Mouse (Mus musculus) kidney, adult 2 months (tissue): ENCODE measurements around the gene Atrnl1. TPM values are rescaled to one million over a fixed set of nuclear protein-coding genes. Genes with fewer than 3 reads are reported as not detected.

ENCODE experiments used
- DNase-seq: peaks from one replicate; pipeline ENCODE4 v3.0.0; 2021
- H3K27ac ChIP-seq: fragments of 200-500 bp; 2 replicates; pipeline ENCODE4 v1.5.1; 2012; ENCODE audit warnings: low read depth, low read length, control low read depth, inconsistent platforms; ENCODE audit not compliant: insufficient read depth
- H3K27me3 ChIP-seq: fragments of 200-500 bp; replicated peaks from 2 replicates; pipeline ENCODE4 v1.6.1; 2012; ENCODE audit warnings: mild to moderate bottlenecking, moderate library complexity, low read length, inconsistent platforms; ENCODE audit not compliant: control insufficient read depth, insufficient read depth
- H3K36me3 ChIP-seq: fragments of 200-500 bp; 2 replicates; pipeline ENCODE4 v1.6.1; 2012; ENCODE audit warnings: mild to moderate bottlenecking, moderate library complexity, low read length, inconsistent platforms; ENCODE audit not compliant: control insufficient read depth, insufficient read depth
- H3K4me1 ChIP-seq: fragments of 200-500 bp; 2 replicates; pipeline ENCODE4 v1.6.1; 2011; ENCODE audit warnings: low read length; ENCODE audit not compliant: control insufficient read depth, insufficient read depth
- H3K4me3 ChIP-seq: fragments of 200-500 bp; 2 replicates; pipeline ENCODE4 v1.5.1; 2011; ENCODE audit warnings: mild to moderate bottlenecking, low read depth, low read length, control low read depth; ENCODE audit not compliant: insufficient read depth
- CTCF ChIP-seq: fragments of 200-500 bp; conservative IDR thresholded peaks from 2 replicates; pipeline ENCODE4 v1.5.1; 2011; ENCODE audit warnings: low read depth, mild to moderate bottlenecking, control low read depth, low read length, moderate library complexity, mixed read lengths; ENCODE audit not compliant: insufficient read depth, insufficient read length
- POLR2A ChIP-seq: fragments of 200-500 bp; IDR thresholded peaks from one replicate; pipeline ENCODE4 v1.6.1; 2011; ENCODE audit warnings: low read depth, low read length, control low read depth
- WGBS: fragments of 180-500 bp; shearing (Covaris S2); methylation state at CpG from one replicate; pipeline ENCODE4 v1.1.7; 2018; 5-methylcytosine and 5-hydroxymethylcytosine counted together
- polyA plus RNA-seq: library from polyadenylated mRNA; depleted of rRNA; stranded (reverse); fragments of >200 nt; gene quantifications from 2 replicates; pipeline ENCODE4 v1.2.3, GENCODE M21; 2012

Atrnl1 gene
- polyA plus RNA-seq, 1 experiment, result 13.4 TPM

DNA sequence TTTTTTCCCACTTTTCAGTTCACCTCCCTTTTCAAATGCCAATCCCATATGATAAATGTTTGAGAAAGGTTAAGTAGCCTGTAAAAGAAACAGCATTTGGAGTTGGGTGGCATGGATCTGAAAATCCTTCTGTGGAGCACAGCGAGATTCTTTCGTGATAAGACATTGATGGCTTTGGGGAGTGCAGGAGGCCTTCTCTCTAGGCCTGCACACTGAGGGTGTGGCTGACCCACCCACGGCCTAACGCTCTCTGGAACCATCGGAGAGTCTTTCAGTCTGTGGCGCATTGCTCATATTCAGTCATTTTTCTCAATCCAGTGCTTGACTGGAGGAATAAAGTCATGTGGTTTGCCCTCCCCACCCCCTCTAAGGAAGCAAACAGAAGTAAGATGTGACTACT is 506.8 kb downstream of the Atrnl1 start:
- WGBS, result 95% methylated on average over 6 of the region's 6 CpGs

DNA sequence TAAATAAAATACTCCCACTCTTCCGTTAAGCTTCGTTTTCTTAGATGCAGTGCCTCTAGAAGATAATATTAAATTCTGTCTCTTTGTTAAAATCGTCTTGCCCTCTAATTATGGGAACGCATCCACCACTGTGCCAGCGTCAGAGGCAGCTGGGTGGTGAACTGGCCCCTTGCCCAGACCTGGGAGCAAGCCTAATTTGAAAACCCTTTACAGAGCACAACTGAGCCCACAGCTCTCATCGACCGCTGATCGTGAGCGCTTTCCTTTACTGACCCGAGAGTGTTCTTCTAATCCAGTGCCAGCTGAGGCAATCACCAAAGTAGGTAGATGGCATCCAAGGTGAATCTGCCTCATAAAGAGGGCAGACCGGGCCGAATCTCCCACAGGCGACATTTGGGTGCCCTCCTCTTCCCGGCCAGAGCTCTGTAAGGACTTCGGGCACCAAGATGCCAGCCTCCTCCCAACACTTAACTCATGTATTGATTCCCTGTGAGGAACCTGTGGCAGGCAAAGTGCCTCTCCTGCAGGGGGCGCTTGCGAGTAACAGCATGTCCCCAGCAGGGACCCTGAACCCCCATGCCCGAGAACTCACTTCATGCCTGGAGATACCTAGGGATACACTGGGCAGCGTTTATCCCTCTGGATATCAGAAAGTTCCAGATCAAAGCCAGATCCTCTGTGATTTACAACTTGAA is 507.5 kb downstream of the Atrnl1 start:
- no peak overlapping the region for H3K27ac ChIP-seq
- H3K4me1 ChIP-seq, result no peaks in the 10 kb centered on the region
- H3K36me3 ChIP-seq, result no peaks in the 10 kb centered on the region
- no peaks in the 10 kb centered on the region for H3K27me3 ChIP-seq
- H3K4me3 ChIP-seq, result no peak overlapping the region
- no peak for DNase-seq
- 92% methylated on average over 19 of the region's 19 CpGs for WGBS
- TF ChIP-seq POLR2A (no peak), CTCF (no peak)

More for the DNA sequence above, 506.8 kb downstream of the Atrnl1 start:
- no peak for DNase-seq
- Histone ChIP-seq H3K27ac (no peak overlapping the region), H3K27me3 (no peaks in the 10 kb centered on the region), H3K4me3 (no peak overlapping the region), H3K4me1 (no peaks in the 10 kb centered on the region), H3K36me3 (no peaks in the 10 kb centered on the region)
- no peak for TF ChIP-seq POLR2A

DNA sequence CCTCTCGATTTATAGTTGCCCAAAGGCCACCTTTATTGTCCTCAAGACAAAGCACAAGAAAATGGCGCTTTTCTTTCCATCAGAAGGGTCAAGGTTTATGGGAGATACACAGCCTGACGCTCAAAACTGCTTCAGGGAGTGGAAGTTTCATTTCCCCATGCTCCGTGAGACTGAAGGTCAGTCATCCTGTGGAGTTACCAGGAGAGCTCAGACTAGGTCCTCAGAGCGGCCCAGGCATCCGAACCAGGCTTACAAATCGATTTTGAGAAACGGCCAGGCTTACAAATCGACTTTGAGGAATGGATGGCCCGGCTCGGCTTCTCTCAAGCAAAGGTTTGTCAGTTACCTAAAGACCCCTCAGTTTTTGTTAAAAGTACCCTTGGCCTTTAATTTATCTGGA is 508.0 kb downstream of the Atrnl1 start:
- no peak for DNase-seq
- Histone ChIP-seq H3K4me1 (no peaks in the 10 kb centered on the region), H3K27me3 (no peaks in the 10 kb centered on the region), H3K4me3 (no peak overlapping the region), H3K36me3 (no peaks in the 10 kb centered on the region), H3K27ac (no peak overlapping the region)
- TF ChIP-seq POLR2A (no peak), CTCF (no peak)
- WGBS, result 77% methylated on average over 11 of the region's 11 CpGs

DNA sequence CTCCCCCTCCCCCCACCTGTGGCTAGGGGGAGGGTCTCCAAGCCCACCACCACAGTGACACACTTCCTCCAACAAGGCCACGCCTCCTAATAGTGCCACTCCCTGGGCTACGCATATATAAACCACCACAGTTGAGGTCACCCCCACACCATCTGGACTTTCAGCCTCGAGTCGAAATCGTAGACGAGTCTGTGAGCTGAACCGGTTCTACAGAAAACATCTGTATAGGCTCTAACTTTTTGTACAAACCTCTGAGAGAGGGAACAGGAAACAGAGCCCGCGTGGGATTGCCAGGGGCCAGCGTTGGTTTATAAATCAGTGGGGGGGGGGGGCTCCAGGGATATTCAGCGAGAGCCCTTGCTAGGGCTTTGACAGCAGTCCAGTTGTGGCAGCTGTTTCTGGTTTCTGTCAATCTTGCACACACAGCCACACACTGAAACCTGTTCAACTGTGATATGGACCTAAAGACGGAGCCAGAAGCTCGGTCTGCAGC is 508.9 kb downstream of the Atrnl1 start:
- Histone ChIP-seq H3K4me1 (no peaks in the 10 kb centered on the region), H3K36me3 (no peaks in the 10 kb centered on the region), H3K27ac (no peak overlapping the region), H3K27me3 (no peaks in the 10 kb centered on the region), H3K4me3 (no peak overlapping the region)
- DNase-seq, result no peak
- no peak for TF ChIP-seq POLR2A
- TF ChIP-seq CTCF, result no peak
- WGBS, result 37% methylated on average over 13 of the region's 13 CpGs

DNA sequence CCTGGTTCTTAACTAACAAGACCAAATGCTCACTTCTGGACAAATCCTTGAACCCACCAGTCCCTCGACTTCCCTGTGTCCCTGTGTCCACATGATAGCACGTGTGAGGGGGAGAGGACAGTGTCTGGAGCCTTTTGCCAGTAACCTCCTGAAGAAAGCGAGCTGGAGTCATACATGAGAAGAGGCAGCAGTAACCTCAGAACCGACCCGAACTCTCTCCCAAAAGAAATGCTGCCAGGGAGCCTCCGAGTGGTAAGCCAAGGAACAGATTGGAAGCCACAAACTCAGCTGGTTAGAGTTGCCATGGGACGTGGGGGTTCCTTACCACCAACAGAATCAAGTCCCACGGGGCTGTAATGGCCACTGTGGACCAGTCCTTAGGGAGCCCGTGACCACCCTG is 509.8 kb downstream of the Atrnl1 start:
- no peak for DNase-seq
- H3K36me3 ChIP-seq, result no peaks in the 10 kb centered on the region
- no peaks in the 10 kb centered on the region for H3K4me1 ChIP-seq
- H3K27me3 ChIP-seq, result no peaks in the 10 kb centered on the region
- H3K27ac ChIP-seq, result no peak overlapping the region
- H3K4me3 ChIP-seq, result no peak overlapping the region
- no peak for TF ChIP-seq CTCF
- no peak for TF ChIP-seq POLR2A
- 85% methylated on average over 9 of the region's 9 CpGs for WGBS

DNA sequence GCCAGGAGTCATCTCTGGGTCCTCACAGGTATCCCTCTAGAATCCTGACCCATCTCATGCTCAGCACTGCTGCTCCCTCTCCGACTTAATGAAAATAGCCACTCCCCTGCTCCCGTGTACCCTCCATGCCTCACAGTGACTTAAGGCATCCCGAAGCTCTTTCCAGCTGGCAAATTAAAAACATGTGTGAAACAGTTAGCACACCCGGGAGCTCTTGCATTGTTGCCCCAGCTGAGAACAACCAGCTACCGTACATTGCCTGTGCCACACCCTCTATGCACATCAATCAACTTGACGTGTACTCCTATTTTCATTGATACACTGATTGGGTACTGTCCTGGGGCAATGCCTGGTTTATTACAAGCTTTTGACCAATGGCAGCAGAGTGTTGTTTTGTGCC is 510.8 kb downstream of the Atrnl1 start:
- Histone ChIP-seq H3K27me3 (no peaks in the 10 kb centered on the region), H3K27ac (no peak overlapping the region), H3K4me3 (no peak overlapping the region), H3K36me3 (no peaks in the 10 kb centered on the region), H3K4me1 (no peaks in the 10 kb centered on the region)
- TF ChIP-seq POLR2A (no peak), CTCF (no peak)
- DNase-seq, result no peak
- 75% methylated on average over 6 of the region's 6 CpGs for WGBS

DNA sequence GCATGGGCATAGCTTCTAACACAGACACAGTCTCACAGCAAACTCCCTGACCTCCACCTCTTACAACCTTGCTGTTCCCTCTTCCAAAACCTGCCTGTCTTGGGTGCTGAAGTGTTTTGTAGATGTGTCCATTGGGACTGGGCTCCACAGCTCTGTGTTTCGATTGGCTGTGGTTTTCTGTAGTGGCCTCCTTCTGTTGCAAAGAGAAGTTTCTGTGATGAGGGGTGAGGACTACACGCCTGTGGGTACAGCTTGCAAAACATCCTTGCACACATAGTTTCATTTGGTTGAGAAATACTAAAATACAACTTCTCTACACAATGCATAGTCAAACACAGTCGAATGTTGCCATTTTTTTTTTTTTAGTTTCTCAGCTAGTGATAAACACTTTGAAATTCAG is 512.8 kb downstream of the Atrnl1 start:
- Histone ChIP-seq H3K27ac (no peak overlapping the region), H3K4me1 (no peaks in the 10 kb centered on the region), H3K36me3 (no peaks in the 10 kb centered on the region), H3K27me3 (no peaks in the 10 kb centered on the region), H3K4me3 (no peak overlapping the region)
- DNase-seq, result no peak
- 93% methylated on average over 3 of the region's 3 CpGs for WGBS
- TF ChIP-seq POLR2A (no peak), CTCF (no peak)

DNA sequence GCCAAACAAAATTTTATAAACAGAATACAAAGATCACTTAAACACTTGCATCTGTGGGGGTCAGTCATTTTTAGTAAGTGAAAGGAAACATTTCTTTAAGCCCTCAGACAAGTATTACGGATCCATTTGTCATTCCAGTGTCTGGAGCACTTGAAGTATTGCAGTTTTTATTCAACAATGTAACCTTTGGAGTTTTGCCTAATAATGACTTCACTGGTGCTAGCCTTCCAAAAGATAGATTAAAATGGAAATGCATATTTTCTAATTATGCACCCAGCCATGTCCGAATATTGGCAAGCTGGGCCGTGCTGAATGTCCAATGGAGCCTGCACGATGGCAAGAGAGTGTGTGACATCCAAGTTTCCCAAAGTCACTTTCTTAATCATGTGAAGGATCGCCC is 513.7 kb downstream of the Atrnl1 start:
- H3K27me3 ChIP-seq, result no peaks in the 10 kb centered on the region
- WGBS, result 44% methylated on average over 5 of the region's 5 CpGs
- no peak for TF ChIP-seq POLR2A
- no peak for TF ChIP-seq CTCF
- no peaks in the 10 kb centered on the region for H3K4me1 ChIP-seq
- H3K4me3 ChIP-seq, result no peak overlapping the region
- no peak overlapping the region for H3K27ac ChIP-seq
- no peak for DNase-seq
- H3K36me3 ChIP-seq, result no peaks in the 10 kb centered on the region
